In the genomic region with DNA sequence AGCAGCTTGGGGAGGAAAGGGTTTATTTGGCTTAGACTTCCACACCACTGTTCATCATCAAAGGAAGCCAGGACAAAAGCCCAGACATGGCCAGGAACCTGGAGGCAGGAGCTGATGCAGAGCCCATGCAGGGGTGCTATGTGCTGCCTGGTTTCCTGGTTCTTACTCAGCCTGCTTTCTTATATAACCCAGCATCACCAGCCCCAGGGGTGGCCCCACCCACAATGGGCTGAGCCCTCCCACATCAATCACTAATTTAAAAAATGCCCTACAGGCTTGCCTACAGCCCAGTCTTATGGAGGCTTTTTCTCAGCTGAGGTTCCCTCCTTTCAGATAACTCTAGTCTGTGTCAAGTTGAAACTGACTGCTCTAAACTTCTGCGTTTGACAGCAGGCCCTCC, we compare ENCODE assay signal across 19 mouse cellular contexts. TPM values are rescaled to one million over a fixed set of nuclear protein-coding genes. Genes with fewer than 3 reads are reported as not detected.
DNase-seq lines count a peak whose midpoint lies in the region; ATAC-seq lines count a peak whose summit lies in the region.
"Had no signal": no experiment of that assay in that cellular context is flagged by ENCODE, and none has a peak within 500 bp of the region (broad histone marks: within the 10 kb centered on the region; RNA-seq: fewer than 3 reads in every experiment).

No protein-coding gene starts in this region.

- no peaks in the 10 kb centered on the region for H3K9me3 ChIP-seq in hindbrain, embryonic 13.5 days
- H3K9me3 ChIP-seq in hindbrain, embryonic 10.5 days, result no peaks in the 10 kb centered on the region
- H3K9me3 ChIP-seq: intestine, embryonic 15.5 days; limb, embryonic 12.5 days; liver, embryonic 15.5 days; stomach, embryonic 15.5 days had no signal

- peaks cover 37% of the 10 kb centered on the region for H3K4me1 ChIP-seq in hindbrain, embryonic 13.5 days (replicated peaks)
- H3K4me1 ChIP-seq in hindbrain, embryonic 10.5 days (replicated peaks), result peaks cover 22% of the 10 kb centered on the region

- H3K27me3 ChIP-seq in hindbrain, embryonic 13.5 days, result peaks cover 13% of the 10 kb centered on the region; the same call in 1 of the 2 replicates
- H3K27me3 ChIP-seq in hindbrain, embryonic 10.5 days (ENCODE audit: insufficient read depth, poor library complexity, severe bottlenecking), result peaks cover 39% of the 10 kb centered on the region

- peaks cover 24% of the 10 kb centered on the region for H3K36me3 ChIP-seq in hindbrain, embryonic 13.5 days
- H3K36me3 ChIP-seq in hindbrain, embryonic 10.5 days, result no peaks in the 10 kb centered on the region
- H3K36me3 ChIP-seq: intestine, embryonic 15.5 days; limb, embryonic 12.5 days; liver, embryonic 15.5 days; stomach, embryonic 15.5 days had no signal

- peak overlapping the region; percentile 59 for H3K4me2 ChIP-seq in hindbrain, embryonic 13.5 days
- H3K4me2 ChIP-seq: intestine, embryonic 15.5 days; limb, embryonic 12.5 days; liver, embryonic 15.5 days; stomach, embryonic 15.5 days had no signal

- H3K27ac ChIP-seq in hindbrain, embryonic 13.5 days, result no peak overlapping the region
- H3K27ac ChIP-seq in hindbrain, embryonic 10.5 days, result no peak overlapping the region
- H3K27ac ChIP-seq: heart, adult 2 months; intestine, embryonic 15.5 days; limb, embryonic 12.5 days; liver, embryonic 15.5 days; stomach, embryonic 15.5 days had no signal

- peak overlapping the region; percentile 63 for H3K4me3 ChIP-seq in hindbrain, embryonic 13.5 days
- no peak overlapping the region for H3K4me3 ChIP-seq in hindbrain, embryonic 10.5 days
- H3K4me3 ChIP-seq: heart, adult 2 months; intestine, embryonic 15.5 days; limb, embryonic 12.5 days; liver, embryonic 15.5 days; stomach, embryonic 15.5 days had no signal

- 94% methylated on average over 1 of the region's 1 CpGs for WGBS in hindbrain, embryonic 13.5 days
- 82% methylated on average over 1 of the region's 1 CpGs for WGBS in hindbrain, embryonic 10.5 days

- no peak for ATAC-seq in hindbrain, embryonic 13.5 days (ENCODE audit: low FRiP score)
- ATAC-seq: intestine, embryonic 15.5 days; Patski had no signal

- peak; percentile 58 for DNase-seq in cerebellum, adult 11-12 months
- no peak for DNase-seq in cerebellum, postnatal 14 days
- DNase-seq in hindbrain, embryonic 10.5 days (ENCODE audit: low spot score), result no peak
- DNase-seq in right cerebral cortex, adult 2 months (ENCODE audit: low spot score in 2 of 2), result peak; percentile 49 to 56
- DNase-seq in right cerebral cortex, postnatal 14 days, result no peak
- DNase-seq in lung, postnatal 36 days, result no peak
- DNase-seq in adrenal gland, adult (ENCODE audit: inconsistent age in 2 of 2, low spot score in 1 of 2), result no peak
- DNase-seq: adrenal gland, adult 8-10 months; embryo, embryonic 11 days; heart, adult 2 months; heart, postnatal 10 days; lung, postnatal 14 days; thymus, postnatal 14 days had no signal

- H3K9ac ChIP-seq in hindbrain, embryonic 13.5 days, result peak overlapping the region; percentile 53
- H3K9ac ChIP-seq: intestine, embryonic 15.5 days; limb, embryonic 12.5 days; liver, embryonic 15.5 days; stomach, embryonic 15.5 days had no signal

RNA-seq across cellular contexts. Expression of gene Snhg11, which starts 2.4 kb away (rescaled TPM):
- 518 and 582 TPM in 2 replicates for polyA plus RNA-seq in hindbrain, embryonic 13.5 days (2015; fragmentation: Nextera tagmentation; extraction: Ambion mirVana)
- 41.0 and 88.9 TPM in 2 replicates for polyA plus RNA-seq in hindbrain, embryonic 10.5 days (2016; fragmentation: Nextera tagmentation; extraction: Ambion mirVana)
- polyA plus RNA-seq: Patski had no signal

RNA-seq across cellular contexts. Expression of gene Ralgapb, which starts 31.8 kb away (rescaled TPM):
- polyA plus RNA-seq in hindbrain, embryonic 13.5 days (2015; fragmentation: Nextera tagmentation; extraction: Ambion mirVana), result 22.8 and 25.5 TPM in 2 replicates
- polyA plus RNA-seq in hindbrain, embryonic 10.5 days (2016; fragmentation: Nextera tagmentation; extraction: Ambion mirVana), result 12.8 and 12.9 TPM in 2 replicates

Comparison
In these comparisons a context has a peak if more than half of its experiments do, and no peak if none do; other contexts are left out.
1. DNase-seq: peak in cerebellum, adult 11-12 months (single experiment) and right cerebral cortex, adult 2 months (2 of 2); none in cerebellum, postnatal 14 days (0 of 2), hindbrain, embryonic 10.5 days (single experiment), right cerebral cortex, postnatal 14 days (single experiment), lung, postnatal 36 days (single experiment) and adrenal gland, adult (0 of 2).